Mouse (Mus musculus): Measurements from ENCODE around the gene Kif16b. TPM values are rescaled to one million over a fixed set of nuclear protein-coding genes. Genes with fewer than 3 reads are reported as not detected.

The Kif16b gene
- polyA plus RNA-seq, 1 experiment from 2014 or later = 10.3 TPM

DNA sequence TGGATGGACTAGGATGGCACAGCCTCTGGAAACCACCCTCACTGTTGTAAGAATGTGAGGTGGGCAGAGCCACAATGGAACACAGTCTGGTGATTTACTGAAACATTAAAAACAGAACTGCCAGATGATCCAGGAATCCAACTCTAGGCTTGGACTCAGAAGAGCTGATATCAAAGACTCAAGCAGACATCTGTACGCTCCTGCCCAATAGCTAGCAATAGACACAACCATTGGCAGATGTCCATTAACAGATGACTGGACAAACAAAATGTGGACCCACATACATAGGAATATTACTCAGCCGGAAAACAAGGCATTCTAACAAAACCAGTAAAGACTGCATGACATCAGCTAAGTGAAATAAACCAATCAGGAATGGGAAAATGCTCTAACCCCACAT lies 167.3 kb downstream of the Kif16b start:
- H3K4me3 ChIP-seq (ENCODE audit: low read depth, low read length) = no peak overlapping the region
- DNase-seq = no peak
- H3K4me2 ChIP-seq = no peak overlapping the region
- TF ChIP-seq CTCF (IDR thresholded peaks at IDR 0.05; ENCODE audit: low read depth) = no peak
- no peaks in the 10 kb centered on the region for H3K27me3 ChIP-seq (ENCODE audit: insufficient read depth, low read length)
- H3K4me1 ChIP-seq (ENCODE audit: insufficient read depth) = no peaks in the 10 kb centered on the region
- H3K36me3 ChIP-seq (ENCODE audit: insufficient read depth) = no peaks in the 10 kb centered on the region
- no peaks in the 10 kb centered on the region for H3K9me3 ChIP-seq (ENCODE audit: low read depth, low read length)
- H3K9ac ChIP-seq = no peak overlapping the region
- H3K27ac ChIP-seq (ENCODE audit: low read depth) = no peak overlapping the region
- ATAC-seq (ENCODE audit: insufficient read depth) = no peak
- WGBS = 92% methylated on average over 2 of the region's 2 CpGs

DNA sequence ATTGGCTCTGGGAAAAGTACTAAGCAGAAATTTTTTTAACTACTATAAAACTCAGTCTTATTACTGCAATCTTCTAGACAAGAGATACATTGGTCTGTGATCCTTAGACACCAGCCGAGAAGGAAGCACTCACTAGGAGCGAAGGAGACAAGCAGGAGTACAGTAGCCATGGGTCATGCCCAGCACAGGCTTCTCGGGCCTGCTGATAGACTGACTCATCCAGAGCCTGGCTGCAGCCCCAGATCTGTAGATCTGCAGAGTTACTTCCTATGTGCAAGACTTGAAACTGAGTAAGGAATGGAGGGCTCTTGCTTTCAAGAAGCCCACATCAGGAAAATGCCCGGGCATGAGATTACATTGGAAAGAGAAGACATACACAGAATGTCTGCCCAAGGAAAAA lies 169.0 kb downstream of the Kif16b start:
- ATAC-seq (ENCODE audit: insufficient read depth) (no peak), DNase-seq (no peak)
- no peak overlapping the region for H3K4me2 ChIP-seq
- H3K9me3 ChIP-seq (ENCODE audit: low read depth, low read length) = no peaks in the 10 kb centered on the region
- H3K4me1 ChIP-seq (ENCODE audit: insufficient read depth) = no peaks in the 10 kb centered on the region
- WGBS = 70% methylated on average over 4 of the region's 4 CpGs
- no peaks in the 10 kb centered on the region for H3K36me3 ChIP-seq (ENCODE audit: insufficient read depth)
- no peaks in the 10 kb centered on the region for H3K27me3 ChIP-seq (ENCODE audit: insufficient read depth, low read length)
- H3K9ac ChIP-seq = no peak overlapping the region
- H3K4me3 ChIP-seq (ENCODE audit: low read depth, low read length) = no peak overlapping the region
- no peak for TF ChIP-seq CTCF (IDR thresholded peaks at IDR 0.05; ENCODE audit: low read depth)
- no peak overlapping the region for H3K27ac ChIP-seq (ENCODE audit: low read depth)

- Histone ChIP-seq H3K4me1 (ENCODE audit: insufficient read depth) (no peaks in the 10 kb centered on the region), H3K27ac (ENCODE audit: low read depth) (no peak overlapping the region), H3K36me3 (ENCODE audit: insufficient read depth) (no peaks in the 10 kb centered on the region), H3K27me3 (ENCODE audit: insufficient read depth, low read length) (no peaks in the 10 kb centered on the region), H3K9me3 (ENCODE audit: low read depth, low read length) (no peaks in the 10 kb centered on the region), H3K4me3 (ENCODE audit: low read depth, low read length) (no peak overlapping the region), H3K4me2 (no peak overlapping the region), H3K9ac (no peak overlapping the region)
- TF ChIP-seq CTCF (IDR thresholded peaks at IDR 0.05; ENCODE audit: low read depth) = no peak
- WGBS = 24% methylated on average over 1 of the region's 1 CpGs
- DNase-seq = peak; percentile 61
- no peak for ATAC-seq (ENCODE audit: insufficient read depth)
These were observed 169.6 kb downstream of the Kif16b start for GRCm38 (mm10) chr2:142731778-142732092.

GRCm38 (mm10) chr2:142731016-142731777 lies 170.1 kb downstream of the Kif16b start:
- DNase-seq (no peak), ATAC-seq (ENCODE audit: insufficient read depth) (no peak)
- no peaks in the 10 kb centered on the region for H3K9me3 ChIP-seq (ENCODE audit: low read depth, low read length)
- H3K27ac ChIP-seq (ENCODE audit: low read depth) = no peak overlapping the region
- no peak overlapping the region for H3K4me2 ChIP-seq
- no peak overlapping the region for H3K4me3 ChIP-seq (ENCODE audit: low read depth, low read length)
- 78% methylated on average over 10 of the region's 10 CpGs for WGBS
- H3K27me3 ChIP-seq (ENCODE audit: insufficient read depth, low read length) = no peaks in the 10 kb centered on the region
- no peak for TF ChIP-seq CTCF (IDR thresholded peaks at IDR 0.05; ENCODE audit: low read depth)
- H3K4me1 ChIP-seq (ENCODE audit: insufficient read depth) = no peaks in the 10 kb centered on the region
- no peaks in the 10 kb centered on the region for H3K36me3 ChIP-seq (ENCODE audit: insufficient read depth)
- H3K9ac ChIP-seq = no peak overlapping the region

DNA sequence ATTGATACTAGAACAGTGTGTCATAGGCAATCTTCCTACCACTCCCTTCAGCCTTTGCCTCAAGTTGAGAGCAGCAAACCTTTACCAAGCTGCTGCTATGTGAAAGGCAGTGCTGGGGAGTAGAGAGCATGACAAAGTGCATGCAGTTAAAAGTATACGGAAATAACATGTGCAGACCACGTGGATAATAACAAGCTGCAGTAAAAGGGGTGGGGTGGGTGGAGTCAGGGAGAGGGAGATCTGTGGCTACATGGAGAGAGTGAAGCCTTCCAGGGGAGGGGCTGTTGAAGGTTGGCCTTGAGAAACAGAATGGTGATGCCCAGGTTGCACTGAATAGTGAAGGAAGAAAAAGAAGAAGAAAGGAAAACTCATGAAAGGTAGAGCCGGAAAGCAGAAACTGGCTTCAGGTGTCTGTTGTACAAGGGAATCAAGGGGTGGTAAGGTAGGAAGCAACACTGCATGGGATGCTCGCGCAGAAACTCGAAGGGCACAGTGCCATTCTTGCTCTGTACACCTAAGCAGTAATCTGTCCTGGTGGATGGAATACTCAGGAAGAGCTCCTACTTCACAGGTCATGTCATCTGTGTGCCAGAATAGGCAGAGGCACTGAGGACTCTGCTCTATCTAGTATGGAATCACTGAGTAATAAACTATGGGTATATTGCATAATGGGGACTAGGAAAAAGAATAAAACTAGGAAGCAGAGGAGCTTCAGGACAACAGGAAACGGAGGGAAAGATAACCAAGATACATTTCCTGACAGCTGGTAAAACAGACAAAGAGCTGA lies 176.9 kb downstream of the Kif16b start:
- Histone ChIP-seq H3K27ac (ENCODE audit: low read depth) (no peak overlapping the region), H3K36me3 (ENCODE audit: insufficient read depth) (no peaks in the 10 kb centered on the region), H3K4me3 (ENCODE audit: low read depth, low read length) (no peak overlapping the region), H3K9ac (no peak overlapping the region), H3K9me3 (ENCODE audit: low read depth, low read length) (no peaks in the 10 kb centered on the region), H3K4me1 (ENCODE audit: insufficient read depth) (no peaks in the 10 kb centered on the region), H3K27me3 (ENCODE audit: insufficient read depth, low read length) (no peaks in the 10 kb centered on the region), H3K4me2 (no peak overlapping the region)
- DNase-seq (no peak), ATAC-seq (ENCODE audit: insufficient read depth) (no peak)
- no peak for TF ChIP-seq CTCF (IDR thresholded peaks at IDR 0.05; ENCODE audit: low read depth)
- WGBS = 74% methylated on average over 7 of the region's 7 CpGs

GRCm38 (mm10) chr2:142720174-142720573 lies 181.2 kb downstream of the Kif16b start:
- WGBS = 75% methylated on average over 2 of the region's 2 CpGs
- no peak overlapping the region for H3K4me2 ChIP-seq
- no peaks in the 10 kb centered on the region for H3K27me3 ChIP-seq (ENCODE audit: insufficient read depth, low read length)
- H3K4me3 ChIP-seq (ENCODE audit: low read depth, low read length) = no peak overlapping the region
- DNase-seq (no peak), ATAC-seq (ENCODE audit: insufficient read depth) (no peak)
- no peak for TF ChIP-seq CTCF (IDR thresholded peaks at IDR 0.05; ENCODE audit: low read depth)
- H3K36me3 ChIP-seq (ENCODE audit: insufficient read depth) = no peaks in the 10 kb centered on the region
- H3K4me1 ChIP-seq (ENCODE audit: insufficient read depth) = no peaks in the 10 kb centered on the region
- H3K9ac ChIP-seq = no peak overlapping the region
- no peaks in the 10 kb centered on the region for H3K9me3 ChIP-seq (ENCODE audit: low read depth, low read length)
- H3K27ac ChIP-seq (ENCODE audit: low read depth) = no peak overlapping the region

DNA sequence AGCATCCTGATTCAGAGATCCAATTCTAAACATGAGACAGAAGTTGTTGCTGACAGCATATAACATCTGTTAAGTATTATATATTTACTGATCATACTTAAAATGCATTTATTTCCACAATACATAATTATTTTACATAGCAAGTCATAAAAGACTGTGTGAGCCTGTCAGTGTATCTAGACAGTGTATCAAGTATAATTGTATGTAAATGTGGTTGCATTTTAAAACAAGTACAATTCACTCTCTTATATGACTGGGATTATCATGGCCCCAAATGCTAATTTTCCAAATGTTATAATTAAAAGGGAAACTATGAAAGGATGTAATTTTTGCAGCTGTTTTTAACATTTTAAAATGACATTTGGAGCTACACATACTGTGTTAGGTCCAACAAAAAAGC lies 182.3 kb downstream of the Kif16b start:
- ATAC-seq (ENCODE audit: insufficient read depth) = no peak
- no peaks in the 10 kb centered on the region for H3K9me3 ChIP-seq (ENCODE audit: low read depth, low read length)

More for the DNA sequence above, 182.3 kb downstream of the Kif16b start:
- Histone ChIP-seq H3K4me3 (ENCODE audit: low read depth, low read length) (no peak overlapping the region), H3K36me3 (ENCODE audit: insufficient read depth) (no peaks in the 10 kb centered on the region), H3K4me1 (ENCODE audit: insufficient read depth) (no peaks in the 10 kb centered on the region), H3K4me2 (no peak overlapping the region), H3K27me3 (ENCODE audit: insufficient read depth, low read length) (no peaks in the 10 kb centered on the region), H3K27ac (ENCODE audit: low read depth) (no peak overlapping the region), H3K9ac (no peak overlapping the region)
- no peak for DNase-seq
- no peak for TF ChIP-seq CTCF (IDR thresholded peaks at IDR 0.05; ENCODE audit: low read depth)

Data from lung, embryonic 14.5 days (tissue).